Mouse (Mus musculus) heart, embryonic 12.5 days (tissue): Measurements from ENCODE around the gene Plcb2. TPM values are rescaled to one million over a fixed set of nuclear protein-coding genes. Genes with fewer than 3 reads are reported as not detected.
A peak's percentile ranks its signal among the peaks of the same experiment; 100 is the strongest.

Experiments
- ATAC-seq: fragments of 200-750 bp; cut with Nextera tagmentation; 2 replicates; pipeline ENCODE4 v1.8.0; 2017; ENCODE audit warnings: moderate TSS enrichment, moderate library complexity; ENCODE audit not compliant: insufficient number of reproducible peaks, low FRiP score
- H3K27ac ChIP-seq: fragments of 300-500 bp; sonication (generic); 2 replicates; pipeline ENCODE4 v1.5.1; 2016; ENCODE audit warnings: mild to moderate bottlenecking, moderate library complexity; ENCODE audit not compliant: poor library complexity, severe bottlenecking
- H3K27me3 ChIP-seq: fragments of 300-500 bp; sonication (generic); replicated peaks from 2 replicates; pipeline ENCODE4 v1.6.1; 2016; ENCODE audit warnings: mild to moderate bottlenecking, moderate library complexity
- H3K36me3 ChIP-seq: fragments of 300-500 bp; sonication (generic); 2 replicates; pipeline ENCODE4 v1.6.1; 2016; ENCODE audit warnings: mild to moderate bottlenecking, moderate library complexity
- H3K4me1 ChIP-seq: fragments of 300-500 bp; sonication (generic); replicated peaks from 2 replicates; pipeline ENCODE4 v1.6.1; 2016; ENCODE audit warnings: mild to moderate bottlenecking
- H3K4me2 ChIP-seq: fragments of 300-500 bp; sonication (generic); 2 replicates; pipeline ENCODE4 v1.6.1; 2016; ENCODE audit warnings: mild to moderate bottlenecking, moderate library complexity
- H3K4me3 ChIP-seq: fragments of 300-500 bp; sonication (generic); 2 replicates; pipeline ENCODE4 v1.5.1; 2016; ENCODE audit warnings: mild to moderate bottlenecking
- H3K9ac ChIP-seq: fragments of 300-500 bp; sonication (generic); 2 replicates; pipeline ENCODE4 v1.6.1; 2016; ENCODE audit warnings: mild to moderate bottlenecking, moderate library complexity
- H3K9me3 ChIP-seq: fragments of 300-500 bp; sonication (generic); replicated peaks from 2 replicates; pipeline ENCODE4 v1.6.1; 2016; ENCODE audit warnings: mild to moderate bottlenecking, moderate library complexity
- WGBS: fragments of 180-500 bp; shearing (Covaris S2); methylation state at CpG from one replicate; pipeline ENCODE4 v1.1.7; 2016; 5-methylcytosine and 5-hydroxymethylcytosine counted together
- polyA plus RNA-seq: library from polyadenylated mRNA; unstranded; fragments of >200 nt; fragmentation: Nextera tagmentation; extraction: Ambion mirVana; gene quantifications from 2 replicates; pipeline ENCODE4 v1.2.1, GENCODE M21; 2016

Plcb2 gene
- polyA plus RNA-seq, 1 experiment from 2014 or later = 1.4 TPM

DNA sequence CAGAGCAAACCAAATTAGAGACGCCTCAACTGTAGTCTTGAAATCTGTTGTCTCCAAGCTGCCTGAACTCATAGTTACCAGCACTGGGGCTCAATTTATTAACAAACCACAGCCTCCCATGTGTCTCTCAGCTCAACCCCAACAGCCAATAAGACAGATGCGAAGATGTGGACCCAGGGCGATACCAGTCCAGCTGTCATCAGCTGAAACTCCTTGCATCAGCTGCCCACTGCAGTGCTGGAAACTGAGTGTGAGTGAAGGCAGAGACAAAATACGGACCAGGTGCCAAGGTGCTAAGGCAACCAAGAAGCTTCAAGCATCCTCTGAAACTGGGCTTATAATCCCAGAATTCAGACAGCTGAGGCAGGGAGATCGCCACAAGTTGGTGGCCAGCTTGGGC, 3.7 kb upstream of the Plcb2 start:
- Histone ChIP-seq H3K4me1 (peaks cover 32% of the 10 kb centered on the region), H3K9ac (no peak overlapping the region), H3K4me3 (no peak overlapping the region), H3K36me3 (no peaks in the 10 kb centered on the region), H3K9me3 (no peaks in the 10 kb centered on the region), H3K27ac (no peak overlapping the region), H3K4me2 (no peak overlapping the region), H3K27me3 (peaks cover 45% of the 10 kb centered on the region)
- ATAC-seq = no peak
- 80% methylated on average over 5 of the region's 5 CpGs for WGBS

- H3K9ac ChIP-seq = no peak overlapping the region
- H3K4me3 ChIP-seq = no peak overlapping the region
- no peaks in the 10 kb centered on the region for H3K36me3 ChIP-seq
- ATAC-seq = no peak; the same call in 1 of the 2 replicates
- H3K27ac ChIP-seq = no peak overlapping the region
- peaks cover 32% of the 10 kb centered on the region for H3K4me1 ChIP-seq
- WGBS = 6% methylated on average over 3 of the region's 3 CpGs
- no peak overlapping the region for H3K4me2 ChIP-seq
- peaks cover 39% of the 10 kb centered on the region for H3K27me3 ChIP-seq
- H3K9me3 ChIP-seq = no peaks in the 10 kb centered on the region
These were observed 2.3 kb upstream of the Plcb2 start for GRCm38 (mm10) chr2:118730622-118730915.

DNA sequence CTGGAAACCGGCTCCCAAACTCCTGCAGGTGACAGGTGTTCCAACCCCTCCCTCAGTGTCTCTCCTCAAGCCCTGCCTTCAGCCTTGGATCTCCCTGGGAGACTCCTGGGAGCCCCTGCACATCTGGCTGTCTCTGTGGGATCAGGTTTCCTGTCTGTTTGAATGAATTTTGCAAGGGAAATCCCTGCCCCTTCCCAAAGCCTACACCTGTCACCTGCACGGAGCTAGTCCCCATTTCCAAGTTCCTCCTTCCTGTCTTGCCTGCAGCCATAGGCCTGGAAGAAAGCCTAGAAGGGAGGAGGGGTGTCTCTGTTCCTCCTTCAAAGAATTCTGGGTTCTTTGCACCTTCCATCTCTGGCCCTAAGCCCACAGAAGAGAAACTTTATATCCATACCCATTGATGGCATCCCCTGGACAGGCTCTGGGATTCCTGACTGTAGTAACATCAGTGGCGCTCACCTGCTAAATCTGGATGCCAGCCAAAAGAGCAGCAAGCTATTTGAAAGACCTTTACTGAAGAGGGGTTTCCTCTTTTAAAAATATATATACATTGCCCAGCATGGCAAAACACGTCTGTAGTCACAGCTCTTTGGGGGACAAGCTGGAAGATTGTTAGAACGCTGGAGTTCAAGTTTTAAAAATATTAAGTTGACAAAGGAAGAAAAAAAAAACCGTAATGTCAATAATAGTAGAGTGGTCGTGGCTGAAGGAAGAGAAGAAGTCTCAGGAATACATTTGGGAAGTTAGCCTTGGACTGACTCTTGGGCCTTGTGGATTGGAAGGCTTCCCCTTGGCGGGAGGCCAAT, 1.8 kb upstream of the Plcb2 start:
- Histone ChIP-seq H3K4me1 (peaks cover 32% of the 10 kb centered on the region), H3K4me3 (no peak overlapping the region), H3K27ac (no peak overlapping the region), H3K9me3 (no peaks in the 10 kb centered on the region), H3K36me3 (no peaks in the 10 kb centered on the region), H3K9ac (no peak overlapping the region), H3K4me2 (no peak overlapping the region), H3K27me3 (peaks cover 39% of the 10 kb centered on the region)
- no peak for ATAC-seq
- 27% methylated on average over 8 of the region's 8 CpGs for WGBS

GRCm38 (mm10) chr2:118729194-118729593, 956 bp upstream of the Plcb2 start:
- 28% methylated on average over 4 of the region's 4 CpGs for WGBS
- Histone ChIP-seq H3K4me2 (no peak overlapping the region), H3K4me1 (peaks cover 32% of the 10 kb centered on the region), H3K36me3 (no peaks in the 10 kb centered on the region), H3K27me3 (peaks cover 43% of the 10 kb centered on the region), H3K9me3 (no peaks in the 10 kb centered on the region), H3K27ac (no peak overlapping the region; the same call in 1 of the 2 replicates), H3K9ac (0 out of 2 replicates have a peak overlapping the region, but pooled peaks have one; percentile 9), H3K4me3 (no peak overlapping the region)
- ATAC-seq = 0 out of 2 replicates have a peak, but pooled peaks have one; percentile 20

DNA sequence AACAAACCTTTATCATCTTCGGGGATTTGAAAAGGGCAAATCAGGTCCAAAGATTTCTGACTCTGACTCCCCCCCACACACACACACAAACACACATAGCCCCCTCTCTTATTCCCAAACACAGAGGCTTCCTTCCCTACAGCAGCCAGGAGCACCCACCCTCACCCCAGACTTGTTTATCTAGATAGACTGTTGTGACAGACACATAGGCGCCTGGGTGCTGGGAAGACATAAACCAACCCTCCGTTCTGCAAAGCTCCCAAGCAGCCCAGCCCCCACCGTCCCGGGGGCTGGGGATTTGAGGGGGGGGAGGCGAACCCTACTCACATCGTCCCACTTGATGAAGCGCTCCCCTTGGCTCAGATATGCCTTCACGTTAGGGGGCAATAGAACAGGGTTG, 327 bp downstream of the Plcb2 start:
- peak overlapping the region; percentile 35; the same call in 1 of the 2 replicates for H3K4me2 ChIP-seq
- no peaks in the 10 kb centered on the region for H3K9me3 ChIP-seq
- no peaks in the 10 kb centered on the region for H3K36me3 ChIP-seq
- H3K9ac ChIP-seq = no peak overlapping the region
- 16% methylated on average over 9 of the region's 9 CpGs for WGBS
- H3K27me3 ChIP-seq = peaks cover 36% of the 10 kb centered on the region
- no peak for ATAC-seq
- no peak overlapping the region for H3K27ac ChIP-seq
- H3K4me3 ChIP-seq = no peak overlapping the region
- H3K4me1 ChIP-seq = peaks cover 44% of the 10 kb centered on the region

- Histone ChIP-seq H3K9ac (no peak overlapping the region), H3K36me3 (no peaks in the 10 kb centered on the region), H3K4me2 (no peak overlapping the region), H3K4me1 (peaks cover 47% of the 10 kb centered on the region), H3K9me3 (no peaks in the 10 kb centered on the region), H3K4me3 (no peak overlapping the region), H3K27ac (no peak overlapping the region), H3K27me3 (peaks cover 33% of the 10 kb centered on the region)
- ATAC-seq = no peak
- 81% methylated on average over 2 of the region's 2 CpGs for WGBS
These were observed 1.4 kb downstream of the Plcb2 start for GRCm38 (mm10) chr2:118726873-118727272.

GRCm38 (mm10) chr2:118725511-118725910, 2.7 kb downstream of the Plcb2 start:
- Histone ChIP-seq H3K4me3 (no peak overlapping the region), H3K27ac (no peak overlapping the region), H3K4me1 (peaks cover 45% of the 10 kb centered on the region), H3K27me3 (peaks cover 22% of the 10 kb centered on the region; the same call in 1 of the 2 replicates), H3K9me3 (no peaks in the 10 kb centered on the region), H3K4me2 (no peak overlapping the region), H3K9ac (no peak overlapping the region), H3K36me3 (no peaks in the 10 kb centered on the region)
- ATAC-seq = no peak
- 79% methylated on average over 4 of the region's 4 CpGs for WGBS

GRCm38 (mm10) chr2:118723693-118724486, 4.3 kb downstream of the Plcb2 start:
- H3K4me1 ChIP-seq = peaks cover 32% of the 10 kb centered on the region
- H3K27ac ChIP-seq = no peak overlapping the region
- no peak overlapping the region for H3K9ac ChIP-seq
- no peak for ATAC-seq
- no peak overlapping the region for H3K4me3 ChIP-seq
- H3K4me2 ChIP-seq = no peak overlapping the region
- peaks cover 19% of the 10 kb centered on the region; the same call in 1 of the 2 replicates for H3K27me3 ChIP-seq
- 62% methylated on average over 15 of the region's 15 CpGs for WGBS
- H3K9me3 ChIP-seq = no peaks in the 10 kb centered on the region
- no peaks in the 10 kb centered on the region for H3K36me3 ChIP-seq

DNA sequence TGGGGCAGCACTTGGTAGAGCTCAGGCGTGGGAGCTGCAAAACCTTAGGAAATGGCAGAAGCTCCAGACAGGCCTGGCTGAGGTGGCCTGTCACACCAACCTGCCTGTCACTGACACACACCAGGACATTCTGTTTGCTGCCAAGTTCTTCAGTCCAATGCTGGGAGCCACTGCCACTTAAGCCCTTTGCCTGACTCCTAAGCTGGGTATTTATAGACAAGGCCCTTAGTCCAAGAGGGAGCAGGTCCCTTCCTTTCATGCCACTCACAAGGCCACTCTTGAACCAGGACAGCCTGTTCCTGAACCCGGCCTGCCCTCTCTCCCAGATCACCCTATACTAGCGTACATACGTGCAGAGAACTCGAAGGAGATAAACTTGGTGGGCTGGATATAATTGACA, 11.6 kb downstream of the Plcb2 start:
- ATAC-seq = peak; percentile 81

DNA sequence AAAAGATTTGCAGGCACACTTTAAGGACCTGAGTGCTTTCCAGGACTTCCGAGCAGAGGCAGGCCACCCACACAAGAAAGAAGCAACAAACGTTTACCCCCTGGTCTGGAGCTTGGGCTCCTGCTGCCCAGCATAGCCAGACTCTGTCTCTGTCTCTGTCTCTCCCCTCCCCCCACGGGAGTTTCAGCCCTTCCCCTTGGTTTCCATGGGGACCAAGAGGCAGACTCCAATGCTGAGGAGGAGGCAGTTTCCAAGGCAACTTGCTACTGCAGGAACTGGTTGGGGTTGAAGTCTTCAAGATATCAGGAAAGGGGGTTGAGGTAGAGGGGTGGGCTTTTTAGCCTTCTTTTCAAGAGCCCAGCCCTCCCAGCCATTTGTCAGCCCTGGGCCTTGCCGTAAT, 14.0 kb downstream of the Plcb2 start:
- no peak for ATAC-seq
- Histone ChIP-seq H3K4me3 (no peak overlapping the region), H3K4me2 (no peak overlapping the region), H3K27me3 (peaks cover 36% of the 10 kb centered on the region), H3K4me1 (peaks cover 61% of the 10 kb centered on the region), H3K36me3 (no peaks in the 10 kb centered on the region), H3K9ac (no peak overlapping the region), H3K9me3 (no peaks in the 10 kb centered on the region), H3K27ac (no peak overlapping the region)
- 51% methylated on average over 4 of the region's 4 CpGs for WGBS

More for the DNA sequence above, 11.6 kb downstream of the Plcb2 start:
- H3K36me3 ChIP-seq = no peaks in the 10 kb centered on the region
- no peaks in the 10 kb centered on the region for H3K9me3 ChIP-seq
- H3K4me2 ChIP-seq = peak overlapping the region; percentile 8; the same call in 1 of the 2 replicates
- no peak overlapping the region for H3K4me3 ChIP-seq
- peaks cover 19% of the 10 kb centered on the region for H3K27me3 ChIP-seq
- H3K27ac ChIP-seq = peak overlapping the region; percentile 89
- H3K9ac ChIP-seq = no peak overlapping the region
- 35% methylated on average over 5 of the region's 5 CpGs for WGBS
- peaks cover 39% of the 10 kb centered on the region for H3K4me1 ChIP-seq

GRCm38 (mm10) chr2:118713631-118714030, 14.6 kb downstream of the Plcb2 start:
- ATAC-seq = no peak
- Histone ChIP-seq H3K27ac (no peak overlapping the region), H3K4me3 (no peak overlapping the region), H3K27me3 (peaks cover 42% of the 10 kb centered on the region), H3K36me3 (no peaks in the 10 kb centered on the region), H3K4me2 (no peak overlapping the region), H3K9me3 (no peaks in the 10 kb centered on the region), H3K9ac (no peak overlapping the region), H3K4me1 (peaks cover 57% of the 10 kb centered on the region)
- WGBS = 87% methylated on average over 6 of the region's 6 CpGs
